Mouse (Mus musculus) adipocyte (in vitro differentiated cells): ENCODE measurements around the gene Lrp8.

Experiments used
- DNase-seq: peaks from one replicate; pipeline ENCODE4 v3.0.0-alpha.2; 2016; ENCODE audit warnings: low spot score

Gene Lrp8

DNA sequence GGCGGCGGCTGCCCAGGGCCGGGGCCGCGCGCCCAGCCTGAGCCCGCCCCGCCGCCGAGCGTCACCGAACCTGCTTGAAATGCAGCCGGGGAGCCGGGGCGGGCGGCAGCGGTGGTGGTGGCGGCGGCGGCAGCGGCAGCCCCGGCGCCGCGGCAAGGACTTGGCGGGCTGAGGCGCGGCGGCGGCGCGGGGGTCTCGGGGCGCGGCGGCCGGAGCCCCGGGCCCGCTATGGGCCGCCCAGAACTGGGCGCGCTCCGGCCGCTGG lies at the start of gene Lrp8:
Gene Lrp8 (plus strand): TSS at position 77 of the 265 bp plus-strand sequence.
- DNase-seq: no peak

DNA sequence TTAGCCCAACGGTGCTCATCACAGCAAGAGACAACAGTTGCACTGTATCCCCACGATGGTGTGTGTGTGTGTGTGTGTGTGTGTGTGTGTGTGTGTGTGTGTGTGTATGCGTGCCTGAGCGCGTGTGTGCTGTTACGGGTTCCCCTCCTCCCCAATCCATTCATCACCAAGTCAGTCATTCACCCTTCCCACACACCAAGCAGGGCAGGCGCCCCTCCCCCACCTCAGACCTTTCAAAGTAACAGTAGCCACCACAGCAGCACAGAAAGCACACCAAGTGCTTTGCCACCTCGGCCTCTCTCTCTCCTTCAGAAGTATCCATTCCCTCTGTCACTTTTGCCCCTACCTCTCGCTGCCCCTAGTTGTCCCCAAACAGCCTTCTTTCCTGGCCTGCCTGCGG lies 45.8 kb upstream of the Lrp8 start:
- DNase-seq: no peak

DNA sequence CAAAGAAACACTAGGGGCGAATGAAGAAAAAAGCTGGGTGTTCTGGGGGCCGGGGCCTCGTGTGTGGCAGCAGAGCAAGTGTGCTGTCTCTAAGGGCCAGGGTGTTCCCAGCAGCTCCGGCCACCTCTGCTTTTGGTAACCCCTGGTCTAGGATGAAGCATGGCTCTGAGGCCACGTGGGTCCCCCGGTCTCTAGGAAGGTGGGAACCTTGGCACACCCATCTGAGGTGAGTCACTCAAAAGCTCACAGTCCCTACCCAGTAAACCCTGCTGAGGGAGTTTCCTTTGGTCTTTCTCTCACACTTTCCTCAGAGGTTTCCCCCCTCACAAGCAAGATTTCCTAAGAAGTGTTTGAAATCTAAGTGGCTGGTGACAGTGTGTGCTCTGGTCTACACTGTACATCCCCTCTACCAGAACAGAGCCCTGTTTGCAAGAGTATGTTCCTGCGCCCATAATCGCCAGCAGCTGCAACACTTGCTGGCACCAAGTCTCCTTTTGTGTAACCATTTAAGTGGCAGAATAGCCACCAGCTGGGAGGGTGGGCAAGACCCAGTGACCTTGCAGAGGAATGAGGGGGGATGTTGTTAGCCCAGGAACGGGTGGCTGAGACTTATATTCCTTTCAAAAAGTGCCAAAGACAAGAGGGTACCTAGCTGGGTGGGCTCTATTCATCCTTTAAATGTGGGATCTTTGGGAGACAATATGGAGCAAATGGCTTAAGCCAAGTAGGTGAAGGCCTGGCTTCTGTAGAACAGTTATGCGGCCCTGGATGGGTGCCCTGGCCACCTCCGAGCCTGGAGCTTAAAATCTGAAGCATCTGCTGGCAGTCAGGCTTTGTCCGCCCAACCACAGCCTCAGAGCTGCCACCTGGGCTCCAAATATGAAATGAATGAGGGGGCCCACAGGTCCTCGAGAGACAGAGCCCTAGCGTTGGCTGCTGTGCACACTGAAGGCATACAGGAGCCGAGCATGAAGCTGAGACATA lies 44.3 kb upstream of the Lrp8 start:
- DNase-seq: no peak

DNA sequence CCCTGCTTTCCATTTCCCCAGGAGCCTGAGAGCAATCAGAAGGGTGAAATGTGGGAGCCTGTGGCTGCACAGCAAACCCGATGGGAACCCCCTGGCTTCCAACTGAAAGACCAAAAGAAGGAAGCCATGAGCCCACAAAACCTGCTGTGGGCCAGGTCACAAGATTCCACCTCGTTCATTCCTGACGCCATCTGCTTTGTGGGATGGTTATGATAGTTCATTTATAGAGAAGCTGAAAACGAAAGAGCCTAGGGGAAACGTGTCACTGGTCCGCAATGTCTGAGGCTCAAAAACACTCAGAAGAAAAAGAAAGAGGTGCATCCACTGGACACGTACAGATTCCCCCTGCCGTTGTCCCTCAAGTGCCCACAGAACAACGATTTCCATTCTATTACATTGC lies 43.1 kb upstream of the Lrp8 start:
- DNase-seq: no peak

DNA sequence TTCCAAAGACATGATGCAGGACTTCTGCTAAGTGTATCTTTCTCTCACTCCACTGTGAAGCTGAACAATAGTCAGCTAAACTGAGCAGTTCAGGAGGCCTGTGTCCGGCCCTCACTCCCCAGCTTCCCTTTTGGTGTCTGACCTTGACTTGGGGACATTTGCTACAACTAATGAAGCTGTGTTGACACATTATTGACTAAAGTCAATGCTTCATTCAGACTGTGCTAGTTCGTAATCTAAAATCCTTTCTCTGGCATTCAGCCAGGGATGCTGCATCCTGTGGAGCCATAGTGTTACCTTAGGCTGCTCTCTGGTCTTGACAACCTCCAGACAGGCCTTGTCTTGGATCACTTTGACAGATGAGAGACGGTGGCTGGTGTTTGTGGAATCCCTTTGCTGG lies 39.1 kb upstream of the Lrp8 start:
- no peak for DNase-seq

DNA sequence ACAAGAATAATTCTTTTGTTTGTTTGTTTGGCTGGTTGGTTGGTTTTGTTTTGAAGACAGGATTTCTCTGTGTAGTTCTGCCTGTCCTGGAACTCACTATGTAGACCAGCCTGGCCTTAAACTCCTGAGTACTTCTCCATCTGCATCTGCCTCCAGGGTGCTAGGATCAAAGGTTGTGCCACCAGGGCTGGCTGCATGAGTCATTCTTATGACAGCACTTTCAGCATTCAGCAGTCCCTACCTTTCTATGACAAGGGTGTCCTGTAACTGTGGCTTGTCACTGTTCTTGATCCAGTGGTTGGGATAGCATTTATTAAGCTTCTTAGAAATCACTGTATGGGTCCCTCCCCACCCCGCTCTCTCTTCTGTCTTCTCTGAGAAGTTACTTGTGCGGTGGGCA lies 38.5 kb upstream of the Lrp8 start:
- no peak for DNase-seq

DNA sequence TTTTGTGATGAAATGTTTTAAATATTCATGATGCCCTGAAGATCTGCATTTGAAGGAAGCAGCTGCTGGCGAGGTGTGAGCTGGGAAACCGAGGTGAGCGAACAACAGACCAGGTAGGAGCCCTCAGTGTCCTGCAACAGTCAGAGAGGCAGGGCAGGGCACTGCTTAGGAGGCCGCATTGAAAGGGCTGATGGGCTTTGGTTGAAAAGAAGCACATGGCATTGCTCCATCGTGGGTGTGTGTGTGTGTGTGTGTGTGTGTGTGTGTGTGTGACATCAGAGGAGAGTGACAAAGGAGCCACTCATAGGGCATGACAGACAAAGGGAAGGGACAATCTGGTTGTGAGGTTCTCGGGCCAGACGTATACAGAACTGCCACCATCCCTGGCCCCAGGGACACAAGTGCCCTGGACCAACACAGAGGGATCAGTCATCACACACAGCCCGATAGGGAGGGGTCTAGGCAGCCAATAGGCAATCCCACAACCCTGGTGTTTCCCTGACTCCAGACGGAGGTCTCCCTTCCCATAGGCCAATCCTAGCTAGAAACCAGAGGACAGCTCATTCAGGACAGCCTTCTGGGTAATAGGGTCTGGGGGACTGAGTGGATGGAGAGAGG lies 36.8 kb upstream of the Lrp8 start:
- no peak for DNase-seq

DNA sequence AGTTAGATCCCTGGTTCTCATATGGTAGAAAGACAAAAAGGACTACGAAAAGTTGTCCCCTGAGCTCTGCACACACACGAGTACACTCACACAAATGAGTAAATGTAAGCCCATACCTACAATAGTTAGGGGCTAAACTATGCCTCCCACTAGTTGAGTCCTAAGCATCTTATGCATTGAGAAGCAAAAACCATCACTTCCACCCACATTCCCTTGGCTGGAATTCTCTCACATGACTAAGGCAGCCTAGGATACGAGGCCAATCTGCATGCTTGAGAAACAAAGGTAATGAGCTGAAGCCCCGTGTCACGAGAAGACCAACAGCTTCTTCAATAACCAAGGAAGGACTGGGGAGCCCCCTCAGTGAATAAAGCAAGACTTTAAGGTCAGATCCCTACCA lies 35.9 kb upstream of the Lrp8 start:
- DNase-seq: no peak

DNA sequence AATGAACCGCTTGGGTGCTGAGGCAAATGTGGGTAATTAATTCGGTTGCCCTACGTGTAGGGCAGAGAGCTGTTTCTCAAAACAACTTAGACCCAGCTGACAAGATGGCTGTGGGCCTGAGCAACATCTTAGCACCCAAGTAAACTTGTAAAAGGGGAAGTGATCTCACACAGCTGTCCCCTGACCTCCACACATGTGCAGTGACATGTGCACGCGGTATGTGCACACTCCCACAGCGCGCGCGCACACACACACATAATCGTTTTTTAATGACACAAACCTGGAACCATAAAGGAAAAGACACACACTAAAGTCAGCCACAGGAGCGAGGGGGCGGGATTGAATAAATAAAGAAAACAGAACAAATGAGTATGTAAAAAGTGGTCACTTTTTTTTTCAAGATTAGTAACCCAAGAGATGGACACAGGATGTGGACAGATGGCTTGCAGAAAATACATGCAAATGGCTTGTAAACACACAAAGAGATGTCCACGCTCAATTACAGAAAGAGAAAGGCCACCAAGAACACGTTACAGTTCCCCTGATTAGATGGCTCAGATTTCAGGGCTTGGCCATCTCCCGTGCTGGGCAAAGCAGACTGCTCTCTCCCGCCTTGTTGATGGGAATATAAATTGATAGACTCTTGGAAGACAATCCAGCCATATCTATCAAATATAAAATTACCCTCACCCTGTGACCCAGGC lies 29.8 kb upstream of the Lrp8 start:
- no peak for DNase-seq

DNA sequence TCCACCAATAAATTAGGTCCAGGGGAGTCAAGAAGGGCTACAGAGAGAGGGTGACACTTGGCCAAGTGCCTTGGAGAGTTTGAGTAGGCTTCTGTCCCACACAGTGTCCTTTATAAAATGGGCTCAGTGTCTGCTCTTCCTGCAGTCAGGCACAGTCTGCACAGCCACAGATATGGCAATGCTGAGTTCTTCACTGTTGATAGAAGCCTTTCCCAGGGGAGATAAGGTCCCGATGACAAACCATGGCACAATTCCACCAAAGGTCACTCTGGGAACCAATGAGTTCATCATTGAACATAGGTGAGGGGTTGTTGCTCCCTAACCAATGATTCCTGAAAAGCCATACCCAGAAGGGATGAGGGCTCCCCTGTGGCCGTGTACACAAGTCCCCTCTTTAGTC lies 27.2 kb upstream of the Lrp8 start:
- DNase-seq: no peak

DNA sequence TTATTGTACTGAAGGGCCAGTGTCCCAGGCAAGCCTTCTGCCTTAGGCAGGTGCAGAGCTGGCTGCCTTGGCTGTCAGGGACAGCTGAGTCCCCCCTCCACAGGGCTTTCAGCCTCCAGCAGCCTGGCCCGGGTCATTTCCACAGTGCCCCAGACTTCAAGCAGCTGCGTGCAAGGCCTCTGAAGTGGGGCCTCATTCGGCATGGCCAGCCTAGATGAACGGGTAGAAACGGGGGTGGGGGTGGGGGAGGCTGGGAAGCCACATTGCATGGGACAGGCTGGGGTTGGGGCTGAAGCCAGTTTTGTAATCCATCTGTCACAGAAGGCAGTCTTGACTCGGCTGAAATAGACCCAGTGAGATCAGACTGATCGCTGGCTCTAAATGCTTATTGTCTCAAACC lies 26.4 kb upstream of the Lrp8 start:
- DNase-seq: no peak

DNA sequence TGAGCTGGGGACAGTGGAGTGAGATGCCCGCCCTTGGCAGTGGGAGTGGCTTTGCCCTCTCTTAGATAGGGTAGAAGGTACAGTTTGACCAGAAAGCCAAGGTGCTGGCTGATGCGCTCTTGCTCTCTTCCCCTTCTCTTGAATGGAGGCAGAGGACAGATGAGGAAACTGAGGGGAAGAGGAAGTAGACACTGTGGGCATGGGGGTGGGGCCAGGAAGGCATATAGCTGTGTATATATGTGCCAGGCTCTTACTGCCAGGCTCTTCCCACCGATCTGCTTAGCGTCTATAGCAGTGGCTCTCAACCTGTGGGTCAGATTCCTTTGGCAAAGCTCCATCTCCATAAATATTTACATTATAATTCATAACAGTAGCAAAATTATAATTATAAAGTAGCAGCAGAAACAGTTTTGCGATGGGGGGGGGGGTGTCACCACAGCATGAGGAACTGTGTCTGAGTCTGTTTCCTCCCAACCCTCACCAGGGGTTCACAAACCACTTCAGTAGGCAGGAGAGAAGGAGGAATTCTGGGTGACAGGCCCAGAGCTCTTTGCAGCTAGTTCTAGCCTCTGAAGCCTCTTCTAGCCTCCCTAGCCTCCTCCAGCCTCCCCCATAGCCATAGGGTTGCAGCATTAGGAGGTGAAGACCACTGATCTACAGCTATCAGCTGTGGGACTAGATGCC lies 24.9 kb upstream of the Lrp8 start:
- DNase-seq: no peak

DNA sequence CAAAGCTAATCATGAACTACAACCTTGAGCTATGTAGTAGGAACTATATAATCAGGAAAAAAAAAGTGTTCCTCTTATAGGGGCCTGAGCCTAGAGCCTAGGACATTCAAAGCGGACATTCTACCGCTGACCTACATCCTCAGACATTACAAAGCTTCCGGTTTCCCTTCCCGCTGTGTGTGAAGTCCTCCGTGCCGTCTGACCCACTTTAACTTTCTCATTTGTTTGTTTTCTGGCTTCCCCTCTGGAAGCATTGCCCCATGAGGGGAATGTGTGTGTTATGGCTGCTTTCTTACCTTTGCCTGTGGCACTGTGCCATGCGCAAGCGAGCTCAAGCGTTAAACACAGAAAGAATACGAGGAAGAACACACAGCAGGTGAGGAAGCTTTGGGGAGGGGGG lies 18.5 kb upstream of the Lrp8 start:
- no peak for DNase-seq

DNA sequence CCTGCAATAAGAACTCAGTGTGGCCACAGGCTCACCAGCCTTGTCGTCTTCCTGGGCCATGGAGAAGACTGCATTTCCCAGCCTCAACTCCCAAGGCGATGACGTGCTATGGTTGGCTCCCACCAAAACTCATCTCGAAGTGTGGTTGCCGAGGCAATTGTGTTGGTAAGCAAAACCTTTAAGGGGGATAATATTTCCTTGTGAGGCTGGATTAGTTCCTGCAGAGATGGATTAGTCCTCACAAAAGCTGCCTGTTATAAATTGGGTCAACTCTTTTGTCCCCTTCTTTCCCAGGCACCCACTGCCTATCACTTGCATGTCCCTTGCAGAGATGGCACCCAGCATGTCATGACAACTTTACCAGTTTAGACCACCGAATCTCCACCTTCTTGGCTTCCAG lies 13.2 kb upstream of the Lrp8 start:
- DNase-seq: no peak

DNA sequence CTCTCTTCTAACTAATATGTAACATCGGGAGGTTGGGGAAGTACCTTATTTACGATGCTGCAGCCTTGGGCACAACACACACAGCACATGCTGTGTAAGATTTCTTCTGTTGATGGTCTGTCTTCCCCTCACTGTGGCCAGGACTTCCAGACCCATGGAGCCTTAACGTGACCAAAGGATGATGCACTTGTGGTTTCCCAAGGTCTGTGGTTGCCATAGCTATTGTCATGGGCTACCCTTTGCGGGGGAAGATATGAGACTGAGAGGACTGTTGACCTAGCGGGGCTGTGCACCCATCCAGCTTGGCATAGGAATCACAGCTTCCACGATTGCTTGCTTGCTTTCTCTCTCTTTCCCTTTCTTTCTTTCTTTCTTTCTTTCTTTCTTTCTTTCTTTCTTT lies 1.3 kb upstream of the Lrp8 start:
- no peak for DNase-seq

DNA sequence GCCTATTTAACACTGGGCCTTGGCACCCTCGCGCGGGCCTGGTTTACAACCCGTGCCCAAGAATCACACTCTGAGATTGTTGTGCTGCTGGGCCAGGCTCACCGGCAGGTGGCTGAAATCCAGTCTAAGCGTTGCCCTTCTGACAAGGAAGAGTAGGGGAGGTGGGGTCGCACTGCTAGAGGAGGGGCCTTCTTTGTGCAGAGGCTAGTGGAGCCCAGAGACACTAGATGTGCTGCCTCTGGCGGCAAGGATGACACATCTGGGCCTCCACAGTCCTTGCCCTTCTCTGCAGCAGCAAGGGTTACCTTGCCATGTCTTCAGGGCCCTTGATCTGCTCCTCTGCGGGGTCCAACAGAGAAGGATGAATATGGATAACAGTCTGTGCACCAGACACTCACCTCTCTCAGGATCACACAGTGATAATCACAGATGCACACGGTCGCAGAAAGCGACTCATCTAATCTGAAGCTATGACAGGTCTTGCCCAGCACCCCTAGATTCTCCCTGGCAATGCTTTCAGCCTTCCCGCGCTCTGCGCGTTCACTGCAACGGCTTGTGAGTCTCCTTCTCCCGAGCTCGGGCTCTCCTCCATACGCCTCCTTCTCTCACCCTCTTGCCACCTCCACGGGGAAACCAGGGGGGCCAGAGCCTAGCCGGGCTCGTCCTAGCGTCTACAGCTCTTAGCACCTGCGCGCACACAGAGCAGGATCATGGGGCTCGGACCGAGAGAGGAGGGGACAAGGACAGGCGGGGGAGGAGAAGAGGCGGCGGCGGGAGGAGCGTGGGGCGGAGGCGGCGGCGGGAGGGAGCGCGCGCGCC lies 486 bp upstream of the Lrp8 start:
- DNase-seq: no peak

DNA sequence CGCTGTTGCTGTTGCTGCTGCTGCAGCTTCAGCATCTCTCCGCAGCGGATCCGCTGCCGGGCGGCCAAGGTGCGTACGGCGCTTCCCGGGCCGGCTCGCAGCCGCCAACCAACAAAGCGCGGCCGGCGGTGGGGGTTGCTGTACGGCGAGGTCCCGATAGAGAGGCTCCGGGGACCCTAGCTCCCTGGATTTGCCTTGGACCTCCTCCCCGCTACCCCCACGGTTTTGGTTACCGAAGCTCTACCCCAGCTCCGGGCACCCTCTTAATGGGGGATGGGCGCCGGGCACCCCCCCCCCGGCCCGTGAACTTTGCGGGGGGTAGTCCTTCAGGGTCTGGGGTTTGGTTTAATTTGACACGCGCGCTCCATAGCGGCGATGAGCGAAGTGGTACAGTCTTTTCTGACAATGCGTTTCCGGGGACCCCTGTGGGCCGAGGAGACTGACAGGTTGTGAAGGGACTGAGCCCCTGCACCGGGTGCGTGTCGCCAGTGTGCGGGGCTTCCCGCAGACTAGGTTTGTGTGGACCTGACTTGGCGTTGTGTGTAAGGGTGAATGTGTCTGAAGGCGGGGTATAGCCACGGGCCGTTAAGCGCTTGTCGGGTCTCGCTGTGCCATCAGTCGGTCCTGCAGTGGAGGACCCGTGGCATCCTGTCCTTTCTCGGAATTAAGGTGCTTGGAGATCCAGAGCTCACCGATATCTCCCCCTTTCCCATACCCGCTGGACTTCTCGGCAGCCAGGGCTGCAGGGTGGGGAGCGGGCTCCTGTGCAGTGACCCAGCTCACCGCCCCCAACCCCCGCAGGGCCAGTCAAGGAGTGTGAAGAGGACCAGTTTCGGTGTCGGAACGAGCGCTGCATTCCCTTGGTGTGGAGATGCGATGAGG lies 630 bp downstream of the Lrp8 start:
- DNase-seq: no peak

DNA sequence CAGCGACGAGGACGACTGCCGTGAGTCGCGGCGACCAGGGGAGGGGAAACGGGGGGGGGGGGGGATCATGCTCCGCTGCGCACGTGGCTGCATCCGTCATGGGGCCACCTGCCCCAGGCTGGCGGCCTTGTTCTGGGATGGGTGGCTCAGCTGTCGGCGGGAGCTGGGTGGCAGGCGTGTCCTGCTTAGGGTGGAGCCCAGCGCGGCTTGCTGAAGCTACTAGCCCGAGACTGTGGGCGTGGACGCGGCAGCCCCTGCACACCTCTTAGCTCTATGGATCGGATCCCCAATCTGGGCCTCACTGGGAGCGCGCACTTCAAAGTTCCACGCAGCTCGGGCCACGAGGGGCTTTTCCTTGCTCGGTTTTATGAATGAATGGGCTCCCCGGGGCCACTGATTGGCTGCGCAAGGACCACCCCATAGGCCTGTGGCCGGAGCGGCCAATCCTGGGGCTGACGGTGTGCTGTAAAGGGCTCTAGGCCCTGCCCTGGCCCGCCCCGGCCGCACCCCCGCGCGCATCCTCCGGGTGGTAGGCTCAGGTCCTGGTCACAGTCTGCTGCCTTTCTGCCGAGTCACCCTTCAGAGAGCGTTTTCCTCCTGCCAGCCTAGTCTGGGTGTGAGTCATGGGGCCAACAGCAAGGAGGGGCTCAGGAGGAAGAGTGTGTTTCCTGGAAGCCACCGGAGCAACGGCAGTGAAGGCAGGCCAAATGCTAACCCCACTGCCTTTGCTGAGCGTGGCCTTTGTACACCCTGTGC lies 1.5 kb downstream of the Lrp8 start:
- peak; percentile 18 for DNase-seq

DNA sequence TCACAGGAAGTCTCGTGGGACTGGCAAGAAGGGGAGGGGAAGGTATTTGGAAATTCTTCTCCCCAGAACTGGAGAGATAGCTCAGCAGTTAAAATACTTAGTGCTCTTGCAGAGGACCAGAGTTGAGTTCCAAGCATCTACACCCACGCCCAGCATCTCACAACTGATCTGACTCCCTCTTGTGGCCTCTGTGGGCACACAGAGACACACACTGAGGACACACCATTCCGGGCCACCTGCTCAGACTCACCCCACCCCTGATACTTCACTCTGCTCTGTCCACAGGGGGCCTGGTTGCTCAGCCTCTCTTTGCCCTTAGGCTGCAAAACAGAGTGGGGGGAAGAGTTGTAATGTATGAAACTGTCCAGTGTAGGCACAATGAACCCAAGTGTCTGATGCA lies 3.4 kb downstream of the Lrp8 start:
- DNase-seq: no peak

DNA sequence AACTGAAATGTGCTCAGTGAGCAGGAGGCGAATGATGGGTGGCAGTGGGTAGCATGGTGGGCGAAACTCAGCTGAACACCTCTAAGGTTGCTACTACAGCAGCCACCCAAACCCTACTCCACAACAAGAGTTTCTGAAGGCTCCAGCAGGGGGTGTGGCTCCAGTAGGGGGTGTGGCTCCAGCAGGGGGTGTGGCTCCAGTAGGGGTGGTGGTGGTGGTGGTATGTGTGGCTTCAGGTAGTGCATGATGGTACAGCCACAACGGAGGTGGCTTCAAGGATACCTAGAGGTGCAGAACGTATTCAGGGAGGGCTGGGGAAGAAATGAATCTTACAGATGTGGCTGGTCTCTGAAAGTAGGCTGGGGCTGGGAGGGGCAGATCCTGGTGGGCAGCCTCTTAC lies 5.7 kb downstream of the Lrp8 start:
- DNase-seq: no peak
